Mouse (Mus musculus) A20 (cell line): ENCODE results near the gene Hes7.

Source experiments
- DNase-seq: peaks from one replicate; pipeline ENCODE4 v3.0.0-alpha.2; 2011; ENCODE audit warnings: low read depth, low spot score

Gene Hes7

GRCm38 (mm10) chr11:69120221-69121000 is at the start of gene Hes7:
Gene Hes7, plus strand, starts transcription at chr11:69120404.
- no peak for DNase-seq

DNA sequence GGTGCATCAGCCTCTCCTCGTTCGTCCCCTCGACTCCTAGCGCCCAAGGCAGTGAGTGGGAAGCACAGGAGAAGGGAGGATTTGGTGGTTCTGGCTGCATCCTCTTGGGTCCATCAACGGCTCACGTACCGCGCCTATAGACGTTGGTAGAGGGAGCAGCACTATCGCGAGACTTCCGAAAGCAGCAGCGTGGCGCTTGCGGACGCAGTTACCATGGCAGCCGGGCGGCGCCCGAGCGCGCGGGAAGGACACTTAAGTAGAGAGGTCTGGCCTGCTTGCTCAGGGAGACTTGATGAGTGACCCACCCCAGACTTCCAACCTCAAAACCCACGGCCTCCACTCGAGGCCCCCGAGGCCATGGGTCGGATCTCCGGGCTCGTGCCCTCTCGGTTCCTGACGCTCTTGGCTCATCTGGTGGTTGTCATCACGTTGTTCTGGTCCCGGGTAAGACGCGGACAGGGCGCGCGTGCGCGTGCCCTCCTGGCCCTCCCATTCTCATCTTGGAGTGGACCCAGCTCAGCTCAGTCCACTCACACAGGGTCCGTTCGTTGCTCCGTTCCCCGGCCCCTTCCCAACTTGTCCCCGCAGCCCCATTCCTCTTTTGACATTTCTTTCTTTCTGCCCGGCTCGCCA is 49.5 kb upstream of the Hes7 start, which contains the start of gene Tmem107:
Gene Tmem107, plus strand, starts transcription at position 217 of the 633 bp plus-strand sequence.
- DNase-seq, result peak; percentile 98

- DNase-seq, result no peak
These were observed 48.9 kb upstream of the Hes7 start for GRCm38 (mm10) chr11:69071262-69071661.

DNA sequence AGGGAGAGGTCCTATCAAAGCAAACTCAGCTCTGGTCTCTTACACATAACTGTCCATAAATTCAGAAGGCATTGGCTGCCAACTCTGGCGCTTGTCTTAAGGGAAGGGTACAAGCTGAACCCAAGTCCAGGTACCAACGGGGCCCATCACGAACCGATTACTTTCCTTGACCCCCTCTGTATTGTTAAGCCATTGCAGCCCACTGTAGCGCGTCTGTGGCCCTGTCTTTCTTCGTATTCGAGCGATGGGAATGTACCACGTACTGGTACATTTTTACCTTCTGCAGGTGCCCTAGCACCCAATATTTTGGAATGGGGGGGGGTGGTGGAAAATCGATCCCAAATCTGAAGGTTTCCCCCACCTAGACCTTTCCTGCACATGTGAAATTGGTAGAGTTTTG is 48.0 kb upstream of the Hes7 start:
- no peak for DNase-seq

- no peak for DNase-seq
These were observed 47.5 kb upstream of the Hes7 start for GRCm38 (mm10) chr11:69072666-69073064.

- DNase-seq, result peak; percentile 97
These were observed 46.9 kb upstream of the Hes7 start for GRCm38 (mm10) chr11:69073065-69073888.

DNA sequence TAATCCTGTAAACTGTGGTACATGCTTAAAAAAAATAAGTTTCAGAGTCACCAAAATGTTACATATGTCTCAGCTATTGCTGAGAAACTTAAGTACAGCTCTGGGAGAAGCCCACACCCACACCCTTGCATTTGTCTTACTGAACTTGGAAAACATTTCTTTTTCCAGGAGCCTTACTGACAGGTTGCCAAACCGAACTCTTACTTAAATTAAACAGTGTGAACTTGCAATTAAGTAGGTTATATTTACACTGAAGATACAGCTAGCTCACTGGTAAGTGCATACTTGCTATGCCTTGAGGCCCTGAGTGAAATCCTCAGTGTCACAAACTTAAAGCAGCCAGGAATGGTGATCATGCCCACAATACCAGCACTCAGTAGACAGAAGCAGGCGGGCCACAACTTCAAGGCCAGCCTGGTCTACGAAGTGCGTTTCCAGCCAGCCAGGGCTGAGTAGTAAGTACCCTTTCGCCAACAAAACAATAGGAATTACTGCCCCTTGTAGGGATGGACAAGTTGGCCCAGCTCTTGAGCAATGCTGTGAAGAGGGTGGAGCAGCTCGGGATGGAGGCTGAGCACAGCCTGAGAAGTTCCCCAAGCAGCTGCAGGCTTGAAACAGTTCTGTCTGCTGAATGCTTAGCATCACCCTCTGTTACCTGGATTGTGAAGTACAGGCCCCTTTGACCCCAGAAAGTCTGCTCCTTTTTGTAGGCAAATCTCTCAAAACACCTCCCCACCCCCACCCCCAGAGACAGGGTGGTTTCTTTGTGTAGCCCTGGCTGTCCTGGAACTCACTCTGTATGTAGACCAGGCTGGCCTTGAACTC is 46.0 kb upstream of the Hes7 start:
- peak; percentile 33 for DNase-seq

DNA sequence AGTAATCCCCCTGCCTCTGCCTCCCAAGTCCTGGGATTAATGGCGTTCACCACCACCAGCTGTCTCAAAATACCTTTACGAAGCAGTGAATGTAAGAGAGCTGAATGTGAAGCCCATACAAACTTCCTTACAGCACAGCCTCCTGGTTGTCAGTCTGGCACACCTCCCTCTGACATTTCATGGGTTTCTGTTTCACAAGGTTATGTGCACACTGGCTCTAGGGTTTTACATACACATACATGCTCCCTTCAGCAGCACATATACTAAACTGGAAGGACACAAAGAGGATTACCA is 45.5 kb upstream of the Hes7 start:
- DNase-seq, result no peak

- DNase-seq, result peak; percentile 65
These were observed 44.3 kb upstream of the Hes7 start for GRCm38 (mm10) chr11:69075764-69076479.

- DNase-seq, result no peak
These were observed 43.6 kb upstream of the Hes7 start for GRCm38 (mm10) chr11:69076572-69076971.

- no peak for DNase-seq
These were observed 42.9 kb upstream of the Hes7 start for GRCm38 (mm10) chr11:69077316-69077715.

DNA sequence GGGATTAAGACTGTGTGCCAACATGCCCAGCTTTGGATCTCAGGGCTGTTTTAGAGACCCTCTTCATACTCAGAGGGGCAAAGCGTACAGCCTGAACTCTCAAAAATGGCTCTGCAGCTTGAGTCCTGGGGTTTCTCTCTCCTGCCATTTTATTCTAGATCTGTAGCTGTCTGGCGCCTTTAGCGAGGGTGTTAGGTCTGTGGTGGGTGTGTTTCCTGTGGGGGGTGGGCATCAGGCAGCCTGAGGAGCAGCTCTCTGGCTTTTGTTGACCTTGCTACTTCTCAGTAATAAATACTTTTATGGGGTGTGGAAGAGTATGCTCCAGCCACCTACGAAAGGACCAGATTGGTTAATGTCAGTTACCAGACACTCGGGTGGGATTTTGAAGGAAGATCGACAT is 42.2 kb upstream of the Hes7 start:
- no peak for DNase-seq

- DNase-seq, result peak; percentile 86
These were observed 41.3 kb upstream of the Hes7 start for GRCm38 (mm10) chr11:69078805-69079438.

DNA sequence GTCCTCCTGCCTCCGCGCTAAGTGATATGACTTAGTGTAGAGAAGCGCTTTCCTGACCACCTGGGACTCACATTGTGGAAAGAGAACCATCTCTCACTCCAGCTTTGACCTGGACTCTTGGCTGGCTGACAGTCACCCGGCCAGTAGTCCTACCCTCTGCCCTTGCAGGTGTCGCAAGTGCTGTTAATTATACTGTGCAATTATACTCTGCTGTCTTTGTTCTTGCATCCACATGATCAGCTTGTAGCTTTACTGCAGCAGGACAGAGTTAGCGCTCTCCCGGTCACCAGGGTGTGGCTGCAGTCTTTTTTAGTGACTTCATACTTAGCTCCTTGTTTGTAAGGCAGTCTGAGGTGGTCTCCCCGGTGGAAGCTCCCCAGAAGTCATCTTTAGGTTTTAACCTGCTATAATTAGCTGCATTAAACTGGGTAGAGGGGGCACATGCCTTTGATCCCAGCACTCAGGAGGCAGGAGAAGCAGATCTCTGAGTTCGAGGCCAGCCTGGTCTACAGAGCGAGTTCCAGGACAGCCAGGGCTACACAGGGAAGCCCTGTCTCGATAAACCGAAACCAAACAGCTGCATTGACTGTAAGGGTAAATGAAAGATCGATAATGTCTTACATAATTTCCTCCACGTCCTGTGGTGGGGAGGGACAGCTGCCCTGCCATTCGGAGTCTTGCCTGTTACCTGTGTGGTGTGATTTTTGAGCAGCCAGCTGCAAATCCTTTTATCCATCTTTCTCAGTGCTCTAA is 39.9 kb upstream of the Hes7 start:
- DNase-seq, result no peak

DNA sequence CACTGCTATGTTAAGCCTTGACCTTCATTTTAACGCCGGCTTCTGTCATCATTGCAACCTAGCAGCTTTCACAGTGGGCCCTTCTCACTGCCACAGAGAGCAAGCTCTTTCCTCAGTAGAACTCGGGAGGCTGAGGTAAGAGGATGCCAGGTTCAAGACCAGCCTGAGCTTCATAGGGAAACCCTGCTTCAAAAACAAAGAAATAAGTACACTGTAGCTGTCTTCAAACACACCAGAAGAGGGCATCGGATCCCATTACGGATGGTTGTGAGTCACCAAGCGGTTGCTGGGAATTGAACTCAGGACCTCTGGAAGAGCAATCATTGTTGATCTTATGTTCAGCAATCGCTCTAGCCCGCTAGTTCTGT is 39.4 kb upstream of the Hes7 start:
- DNase-seq, result no peak

- DNase-seq, result no peak
These were observed 38.6 kb upstream of the Hes7 start for GRCm38 (mm10) chr11:69081613-69082012.

- DNase-seq, result no peak
These were observed 34.6 kb upstream of the Hes7 start for GRCm38 (mm10) chr11:69085608-69086007.

DNA sequence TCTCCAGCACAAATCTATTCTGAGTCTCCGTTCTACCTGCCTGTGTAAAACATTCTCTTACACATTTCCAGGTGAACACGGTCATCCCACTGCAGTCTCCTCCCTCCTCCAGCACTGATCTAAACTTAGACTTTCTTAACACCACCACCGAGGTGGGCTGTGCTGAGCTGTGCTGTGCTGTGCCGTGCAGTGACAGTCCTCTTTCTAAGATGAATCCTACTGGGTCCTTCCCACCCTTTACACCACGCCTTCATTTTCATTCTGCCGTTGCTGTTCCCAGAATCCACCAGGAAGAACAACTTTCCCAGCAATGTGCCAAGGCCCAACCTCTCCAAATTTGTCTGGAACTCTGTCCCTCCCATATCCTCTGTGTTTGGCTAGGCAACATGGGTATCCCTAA is 33.8 kb upstream of the Hes7 start:
- no peak for DNase-seq

DNA sequence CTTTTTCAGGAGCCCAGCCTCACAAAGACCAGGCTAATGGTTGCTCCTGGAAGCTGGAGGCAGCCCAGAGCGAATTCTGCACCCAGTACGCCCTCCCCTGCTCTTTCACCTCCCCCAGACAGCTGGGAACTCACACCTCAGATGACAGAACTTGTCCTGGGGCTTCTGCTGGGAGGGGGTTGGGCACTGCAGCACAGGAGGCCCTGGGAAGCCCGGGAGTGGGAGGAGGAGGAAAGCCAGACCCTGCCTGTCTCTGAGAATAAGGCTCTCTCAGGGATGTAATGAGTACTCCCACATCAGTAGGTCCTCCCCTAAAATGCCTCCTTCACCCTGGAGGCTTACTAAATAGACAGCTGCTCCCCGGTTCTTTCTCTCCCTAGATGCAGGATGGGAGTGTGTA is 33.1 kb upstream of the Hes7 start:
- no peak for DNase-seq

DNA sequence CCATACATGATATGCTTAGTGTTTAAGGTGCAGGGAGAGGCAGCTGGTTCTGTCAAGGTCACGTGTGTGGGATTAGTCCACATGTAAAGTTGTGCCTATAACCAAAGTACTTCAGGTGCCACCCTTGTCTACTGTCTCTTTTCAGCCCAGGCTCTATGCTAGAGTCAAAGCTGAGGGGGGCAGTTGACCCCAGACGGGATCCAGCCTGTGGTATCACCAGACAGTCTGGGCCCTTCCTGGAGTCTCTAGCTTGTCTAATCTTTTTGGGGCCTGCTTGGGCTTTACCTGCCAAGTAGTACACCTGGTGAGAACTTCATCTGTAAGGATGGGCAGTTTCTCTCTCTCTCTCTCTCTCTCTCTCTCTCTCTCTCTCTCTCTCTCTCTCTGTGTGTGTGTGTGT is 32.6 kb upstream of the Hes7 start:
- no peak for DNase-seq
